Mouse (Mus musculus) kidney, adult 9 months (tissue): Measurements from ENCODE around the gene Smad1.

ENCODE experiments used
- DNase-seq: peaks from one replicate; pipeline ENCODE4 v3.0.0; 2022

The Smad1 gene

DNA sequence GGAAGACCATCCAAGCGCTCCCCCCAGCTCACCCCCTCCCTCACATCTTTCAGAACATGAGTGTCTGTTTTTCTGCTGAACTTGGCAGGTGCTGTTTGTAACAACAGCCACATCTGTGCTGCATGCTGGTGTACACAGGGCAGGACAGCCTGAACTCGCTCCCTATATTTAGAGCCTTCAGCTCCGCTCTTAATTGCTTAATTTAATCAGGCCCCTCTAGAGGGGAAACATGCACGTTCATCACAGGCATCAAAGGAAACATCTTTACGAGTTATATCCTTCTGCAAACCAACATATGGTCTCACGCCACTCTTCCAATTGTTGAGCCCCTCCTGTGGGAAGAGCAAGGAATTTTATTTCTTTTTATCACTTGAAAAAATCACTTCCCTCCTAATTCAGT is 17.5 kb downstream of the Smad1 start:
- no peak for DNase-seq

DNA sequence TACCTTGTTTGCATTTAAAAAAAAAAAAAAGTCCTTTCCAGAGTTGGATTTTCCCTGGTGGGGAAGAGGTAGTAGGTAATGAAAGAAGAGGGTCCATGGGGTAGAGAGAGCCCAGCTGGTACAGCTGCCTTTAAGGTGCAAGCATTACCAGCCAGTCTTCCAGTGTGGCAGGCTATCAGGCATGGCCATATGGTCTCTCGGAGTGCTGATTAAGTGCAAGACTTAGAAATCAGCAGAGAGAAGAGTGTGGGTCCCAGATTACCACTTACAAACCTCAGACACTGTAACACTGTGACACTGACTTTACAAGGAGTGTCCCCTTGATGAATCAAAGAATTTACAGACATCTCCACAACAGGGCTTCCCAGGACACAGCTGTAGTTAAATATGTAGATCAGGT is 18.9 kb downstream of the Smad1 start:
- no peak for DNase-seq

DNA sequence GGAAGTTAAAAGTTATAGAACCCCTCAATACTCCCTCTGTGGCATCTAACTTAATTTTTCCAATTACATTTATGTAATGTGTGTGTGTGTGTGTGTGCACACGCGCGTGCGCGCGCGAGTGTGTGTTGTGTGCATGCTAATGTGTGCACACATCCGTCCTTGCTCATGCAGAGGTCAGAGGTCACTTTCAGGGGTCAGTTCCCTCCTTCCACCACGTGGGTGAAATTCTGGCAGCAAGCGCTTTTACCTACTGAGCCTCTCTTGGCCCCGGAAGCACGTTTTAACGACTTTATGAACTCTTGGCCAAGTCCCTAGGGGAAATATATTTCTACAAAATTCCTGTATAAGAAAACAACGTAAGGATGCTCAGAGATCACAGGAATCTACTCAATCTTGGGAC is 19.3 kb downstream of the Smad1 start:
- peak; percentile 31 for DNase-seq

DNA sequence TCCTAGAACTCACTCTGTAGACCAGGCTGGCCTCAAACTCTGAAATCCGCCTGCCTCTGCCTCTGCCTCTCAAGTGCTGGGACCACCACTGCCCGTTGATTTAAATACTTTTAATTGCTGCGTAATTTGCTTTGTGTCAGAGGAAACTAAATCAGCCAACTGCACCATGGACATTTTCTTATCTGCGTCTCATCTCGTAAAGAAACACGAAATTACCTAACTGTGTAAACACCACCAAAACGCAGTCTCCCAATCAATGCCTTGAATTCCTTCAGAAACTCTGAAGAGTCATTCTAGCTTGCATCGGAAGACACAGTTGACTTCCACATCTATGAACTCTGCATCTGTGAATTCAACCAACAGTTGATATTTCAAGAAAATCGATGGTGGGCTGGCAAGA is 22.7 kb downstream of the Smad1 start:
- no peak for DNase-seq

DNA sequence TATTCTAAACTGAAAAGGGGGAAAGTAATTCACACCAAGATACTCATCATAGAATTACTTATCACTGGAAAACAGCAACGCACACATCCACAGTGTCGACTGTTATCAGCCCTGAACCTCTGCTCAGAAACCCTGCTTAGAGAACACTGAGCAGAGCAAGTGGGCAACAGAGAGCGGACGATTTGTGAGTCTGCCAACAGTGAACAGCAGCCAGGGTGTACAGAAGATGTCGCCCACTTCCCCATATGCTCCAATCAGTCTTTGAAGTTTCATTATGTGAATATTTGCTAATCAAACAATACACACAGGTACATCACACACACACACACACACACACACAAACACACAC is 23.6 kb downstream of the Smad1 start:
- no peak for DNase-seq

DNA sequence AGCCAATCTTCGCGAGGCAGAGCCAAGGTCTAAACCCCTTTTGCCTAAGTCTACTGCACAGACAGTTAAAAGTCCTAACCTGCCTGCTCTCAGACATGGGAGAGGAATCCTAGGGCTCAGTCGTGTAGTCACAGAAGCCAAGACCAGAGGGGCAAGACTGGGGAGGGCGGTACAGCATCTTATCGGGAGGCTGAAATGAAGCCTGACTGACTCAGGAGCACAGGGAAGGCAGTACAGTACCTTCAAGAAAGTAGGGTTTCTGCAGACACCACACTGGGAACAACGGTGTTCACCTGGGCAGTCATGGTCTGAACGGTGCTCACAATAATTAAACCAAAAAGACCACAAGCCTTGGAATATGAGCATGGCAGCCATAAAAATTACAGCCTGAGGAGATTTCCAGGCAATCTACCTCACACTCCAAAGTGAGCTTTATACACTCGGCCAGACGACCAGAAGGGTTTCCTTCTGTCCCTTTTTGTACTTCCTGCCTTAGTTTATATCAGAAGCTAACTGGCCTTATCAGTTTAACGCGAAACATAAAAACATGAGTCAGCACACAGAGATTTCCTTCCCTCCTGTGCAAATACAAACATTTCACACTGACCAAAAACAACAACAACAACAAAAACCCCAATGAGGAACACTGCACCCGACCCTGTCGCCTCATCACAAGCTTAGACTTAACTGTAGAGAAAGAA is 24.1 kb downstream of the Smad1 start:
- DNase-seq, result peak; percentile 23

DNA sequence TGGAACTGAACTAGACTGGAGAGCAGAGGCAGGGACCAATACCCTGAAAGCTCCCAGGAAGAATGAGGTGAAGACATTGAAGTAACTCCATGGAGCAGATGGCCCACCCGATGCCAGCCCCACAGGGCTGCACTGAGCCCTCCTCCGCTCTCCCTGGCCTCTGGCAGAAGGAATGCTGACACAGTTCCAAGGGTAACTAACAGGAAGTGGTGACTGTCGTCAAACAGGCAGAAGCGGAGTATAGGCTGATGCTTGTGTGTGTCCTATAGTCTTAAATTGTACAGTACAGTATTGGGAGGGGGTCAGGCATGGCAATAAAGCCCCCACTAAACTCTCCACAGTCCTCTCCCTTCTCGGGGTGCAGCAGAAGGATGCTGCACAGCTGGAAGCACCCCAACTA is 24.9 kb downstream of the Smad1 start:
- DNase-seq, result peak; percentile 31

DNA sequence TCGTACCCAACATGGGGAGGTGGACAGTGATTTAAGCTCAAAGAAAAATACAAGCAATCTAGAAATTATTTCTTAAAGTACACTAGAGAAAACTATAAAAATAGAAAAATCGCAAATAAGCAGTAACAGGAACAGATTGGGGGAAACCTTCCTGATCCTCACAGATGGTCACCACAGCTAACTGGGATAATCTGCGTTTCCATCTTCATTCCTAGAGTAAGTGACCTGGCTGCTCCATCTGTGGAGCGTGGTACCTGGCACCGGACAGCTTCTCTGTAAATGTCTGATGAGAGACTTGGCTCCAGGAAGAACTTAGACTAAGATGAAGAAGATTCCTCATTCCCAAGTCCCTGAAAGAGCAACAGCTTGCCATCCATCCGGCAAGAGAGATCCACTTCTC is 25.8 kb downstream of the Smad1 start:
- DNase-seq, result no peak

DNA sequence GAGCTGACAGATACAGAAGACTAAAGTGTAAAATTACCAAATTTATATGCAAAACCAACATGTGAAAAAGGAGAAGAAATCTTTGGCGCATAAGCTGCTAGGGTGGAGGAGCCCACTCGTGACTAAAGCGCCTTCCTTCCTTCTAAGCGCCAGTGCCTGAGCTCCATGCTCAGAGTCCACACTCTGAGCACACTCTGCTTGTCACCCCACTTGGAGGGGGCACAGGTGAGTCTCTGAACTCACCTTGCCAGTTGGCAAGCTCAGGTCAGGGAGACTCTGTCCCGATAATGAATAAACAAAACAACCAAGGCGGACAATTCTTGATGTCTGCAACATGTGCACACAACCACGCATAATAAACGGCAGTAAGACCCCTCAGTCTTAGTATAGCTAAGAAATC is 26.4 kb downstream of the Smad1 start:
- DNase-seq, result no peak

DNA sequence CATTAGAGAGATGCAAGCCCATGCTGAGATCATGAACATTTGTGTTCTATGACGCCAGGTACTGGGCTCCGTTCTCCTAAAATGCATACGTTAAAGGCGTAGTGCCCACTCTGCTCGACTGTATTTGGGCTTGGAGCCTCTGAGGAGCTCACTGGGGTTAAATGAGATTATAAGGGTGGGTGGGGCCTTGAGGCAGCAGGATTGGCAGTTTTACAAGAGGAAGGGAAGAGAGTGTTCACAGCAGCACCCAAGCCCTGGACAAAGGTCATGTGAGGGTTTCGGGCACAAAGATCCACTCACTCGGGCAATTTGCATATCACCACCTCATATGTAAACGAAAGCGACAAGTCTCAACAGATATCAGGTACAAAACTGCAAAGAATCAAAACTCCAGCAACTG is 26.8 kb downstream of the Smad1 start:
- peak; percentile 82 for DNase-seq

DNA sequence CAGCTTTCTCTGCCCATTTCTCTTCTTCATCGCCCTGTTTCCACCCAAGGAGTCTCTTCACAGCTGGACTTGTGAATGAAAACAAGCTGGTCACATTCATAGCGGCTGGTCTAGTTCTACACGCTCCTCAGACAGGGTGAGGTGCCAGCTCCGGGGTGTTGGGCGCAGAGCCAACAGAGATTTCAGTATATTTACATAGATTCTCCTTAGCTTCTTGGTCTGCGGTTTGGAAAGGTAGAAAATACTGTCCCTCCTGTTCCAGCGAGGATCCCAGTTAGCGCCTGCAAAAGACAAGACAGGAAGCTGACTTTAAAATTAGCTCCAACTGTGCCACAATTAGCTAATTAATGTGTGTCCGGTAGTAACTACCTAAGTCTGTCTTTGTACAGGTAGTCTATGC is 27.2 kb downstream of the Smad1 start:
- no peak for DNase-seq

DNA sequence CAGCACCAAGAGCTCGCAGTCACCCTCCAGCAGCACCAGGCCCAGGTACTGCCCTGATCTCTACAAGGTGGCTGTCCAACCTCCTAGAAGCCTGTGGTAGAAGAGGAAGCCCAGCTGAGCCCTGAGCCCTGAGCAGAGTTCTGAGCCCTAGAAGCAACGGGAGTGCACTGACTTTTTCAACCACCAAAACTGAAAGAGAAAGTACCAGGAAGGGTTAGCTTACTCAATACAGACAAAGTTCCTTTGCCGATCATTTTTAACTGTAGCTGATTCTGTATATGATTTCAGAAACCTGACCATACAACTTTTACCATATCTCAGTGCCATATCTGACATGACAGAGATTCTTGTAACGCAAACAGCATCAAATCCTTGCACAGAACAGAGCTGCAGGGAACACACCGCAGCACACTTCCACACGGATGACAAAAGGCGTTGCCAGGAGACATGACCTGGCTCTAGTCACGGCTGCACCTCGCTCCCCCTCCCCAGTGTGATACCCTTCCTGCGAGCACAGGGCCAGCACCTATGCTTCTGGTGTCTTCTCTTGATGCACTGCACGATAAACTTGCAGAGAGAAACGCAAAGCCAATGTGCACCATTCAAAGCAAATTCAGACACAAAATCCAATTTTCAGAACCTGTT is 28.6 kb downstream of the Smad1 start:
- DNase-seq, result no peak

DNA sequence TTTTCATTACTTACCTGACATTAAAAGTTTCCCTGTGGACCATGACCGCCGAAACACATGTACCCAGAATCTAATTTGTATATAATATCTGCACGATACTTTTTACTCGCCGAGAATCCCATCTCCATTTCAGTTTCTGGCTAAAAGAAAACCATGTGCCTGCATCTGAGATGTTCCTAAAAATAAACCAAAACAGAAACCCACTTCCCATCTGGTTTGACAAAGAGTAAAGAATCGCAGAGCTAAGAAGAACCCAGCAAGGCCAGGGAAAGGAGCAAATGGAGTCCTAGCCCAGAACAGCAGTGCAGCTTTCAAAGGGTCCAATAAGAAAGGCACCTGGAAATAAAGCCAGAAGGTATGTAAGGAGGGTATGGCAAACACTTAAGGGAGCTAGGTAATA is 30.2 kb downstream of the Smad1 start:
- DNase-seq, result no peak

DNA sequence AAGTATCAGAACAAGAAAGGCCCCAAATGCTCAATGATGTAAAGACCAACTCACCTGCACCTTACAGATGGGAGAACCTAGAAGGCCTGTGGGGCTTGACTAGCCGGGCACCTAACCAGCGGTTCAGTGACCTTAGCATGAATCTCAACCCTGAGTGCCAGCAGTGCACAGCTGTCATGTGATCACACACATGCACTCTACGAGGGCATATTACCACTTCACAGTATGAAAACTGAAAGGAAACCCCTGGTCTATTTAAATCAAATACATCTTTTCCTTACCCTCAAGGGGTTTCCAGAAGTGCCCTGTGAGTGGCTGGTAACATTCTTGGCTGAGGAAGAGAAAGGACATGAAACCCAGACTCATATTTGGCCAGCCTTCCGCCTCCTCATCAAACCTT is 31.4 kb downstream of the Smad1 start:
- no peak for DNase-seq

DNA sequence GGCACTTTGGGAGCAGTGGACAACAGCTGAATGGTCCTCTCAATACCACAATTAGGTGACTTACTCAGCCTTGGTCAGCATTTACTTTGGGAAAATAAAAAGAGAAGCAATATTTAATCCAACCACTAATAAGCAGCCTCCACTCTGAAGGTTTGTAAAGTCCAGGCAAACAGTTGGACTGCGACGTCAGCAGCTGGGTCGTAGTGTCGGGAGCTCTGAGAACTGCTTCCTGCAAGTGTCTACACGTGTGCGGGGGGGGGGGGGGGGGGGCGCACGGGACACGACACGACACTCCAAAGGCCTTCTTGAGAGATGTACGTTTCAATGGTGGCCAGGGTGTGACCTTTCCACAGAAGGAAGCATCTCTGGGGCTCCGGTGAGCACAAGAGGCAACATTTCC is 32.0 kb downstream of the Smad1 start:
- DNase-seq, result peak; percentile 26

DNA sequence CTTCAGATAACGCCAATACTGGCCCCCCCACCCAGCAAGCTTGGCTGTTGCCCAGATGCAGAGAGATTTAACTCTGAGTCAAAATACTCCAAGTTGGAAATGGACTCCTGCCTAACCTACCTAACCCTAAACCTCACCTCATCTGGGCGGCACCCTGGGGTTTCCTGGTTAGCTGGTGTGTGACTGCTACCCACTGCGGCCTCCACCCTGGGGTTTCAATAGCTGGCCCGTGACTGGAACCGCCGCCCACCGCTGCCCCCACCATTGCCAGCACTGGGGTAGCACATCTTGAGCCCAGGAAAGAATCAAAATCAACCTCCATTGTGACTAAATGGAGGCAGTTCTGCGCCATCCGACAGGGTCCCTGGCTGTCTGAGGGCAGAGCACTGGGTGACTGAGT is 33.1 kb downstream of the Smad1 start:
- DNase-seq, result no peak

DNA sequence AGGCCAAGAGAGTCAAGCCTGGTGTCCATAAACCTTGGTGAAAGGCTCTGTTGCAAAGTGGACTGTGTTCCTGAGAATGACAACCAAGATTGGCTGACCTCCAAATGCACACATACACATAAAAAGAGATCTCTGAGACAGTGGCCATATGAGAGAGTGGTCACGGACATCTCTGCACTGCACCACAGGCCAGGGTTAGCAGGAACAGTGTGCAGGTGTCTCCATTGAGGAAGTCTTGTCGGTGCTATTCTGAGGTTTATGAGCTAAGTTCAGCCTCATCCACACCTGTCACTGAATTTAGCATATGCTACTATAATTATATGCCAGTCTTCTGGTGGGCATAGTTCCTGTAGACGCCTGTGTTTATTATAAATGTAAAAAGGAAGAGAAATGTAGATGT is 33.6 kb downstream of the Smad1 start:
- no peak for DNase-seq

DNA sequence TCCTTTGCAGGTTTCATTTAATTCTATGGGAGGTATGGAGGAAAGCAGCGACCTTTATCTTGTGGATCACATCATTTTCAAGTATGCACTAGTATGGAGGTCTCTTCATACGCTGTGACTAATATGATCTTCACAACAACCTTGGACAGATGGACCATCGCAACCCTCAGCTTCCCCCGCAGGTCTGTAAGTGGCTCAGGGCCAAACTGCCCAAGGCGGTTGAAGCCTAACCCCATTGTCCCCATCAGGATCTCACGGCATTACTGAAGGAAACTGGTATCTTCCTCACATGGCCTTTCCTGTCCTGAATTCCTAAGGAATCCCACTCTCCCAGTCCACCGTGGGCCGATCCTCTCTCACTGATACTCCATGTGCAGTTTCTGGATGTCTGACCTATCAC is 34.5 kb downstream of the Smad1 start:
- no peak for DNase-seq

DNA sequence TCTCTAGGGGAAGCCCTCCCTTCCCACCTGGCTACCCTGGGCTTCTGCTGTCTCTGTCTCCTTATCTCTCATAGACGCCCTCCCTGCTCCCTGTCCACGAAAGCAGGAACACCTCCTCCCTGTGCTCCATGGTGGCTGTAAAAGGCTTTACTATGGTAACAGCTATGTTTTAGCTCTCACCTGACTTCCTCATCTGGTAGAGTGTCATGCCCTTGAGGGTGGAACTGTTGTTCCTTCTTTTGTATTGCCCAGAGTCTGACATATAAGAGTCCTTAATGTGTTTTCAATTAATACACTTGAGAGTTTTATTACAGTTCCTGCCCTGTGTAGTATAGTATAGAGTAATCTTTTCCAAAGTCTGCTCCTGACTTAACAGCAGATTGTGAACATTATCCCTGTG is 36.9 kb downstream of the Smad1 start:
- DNase-seq, result no peak

DNA sequence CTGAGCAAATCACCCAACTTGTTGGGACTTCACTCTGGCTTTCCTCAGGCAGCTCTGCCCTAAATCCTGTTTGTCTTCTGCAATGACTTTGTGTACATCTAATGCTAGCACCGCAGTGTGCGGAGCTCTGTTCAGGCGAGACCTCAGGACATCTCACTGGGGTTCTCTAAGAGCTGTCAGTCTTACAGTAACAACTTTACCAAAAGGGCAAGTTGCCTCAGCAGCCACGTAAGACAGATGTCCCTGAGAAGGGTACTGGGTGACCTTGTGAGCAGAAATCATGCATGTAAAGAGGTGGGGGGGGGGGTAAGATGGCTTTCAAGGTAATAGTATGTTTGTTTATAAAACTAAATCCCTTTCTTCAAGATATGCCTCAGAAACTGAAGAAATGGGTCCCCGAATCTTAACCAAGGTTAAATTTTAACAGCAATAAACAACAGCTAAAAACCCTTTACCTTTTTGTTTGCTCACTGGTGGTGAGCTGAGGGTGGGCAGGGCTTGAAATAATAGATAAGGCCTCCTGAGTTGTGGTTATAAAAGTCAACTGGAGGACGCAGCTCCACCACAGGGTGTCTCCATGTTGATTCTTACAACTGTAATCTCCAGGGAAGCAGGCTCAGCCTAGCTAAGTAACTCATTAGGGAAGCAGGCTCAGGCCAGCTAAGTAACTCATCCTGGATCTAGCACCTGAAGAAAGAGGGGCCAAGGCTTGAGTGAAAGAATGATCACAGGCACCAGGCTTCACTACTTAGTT is 38.4 kb downstream of the Smad1 start:
- peak; percentile 24 for DNase-seq

DNA sequence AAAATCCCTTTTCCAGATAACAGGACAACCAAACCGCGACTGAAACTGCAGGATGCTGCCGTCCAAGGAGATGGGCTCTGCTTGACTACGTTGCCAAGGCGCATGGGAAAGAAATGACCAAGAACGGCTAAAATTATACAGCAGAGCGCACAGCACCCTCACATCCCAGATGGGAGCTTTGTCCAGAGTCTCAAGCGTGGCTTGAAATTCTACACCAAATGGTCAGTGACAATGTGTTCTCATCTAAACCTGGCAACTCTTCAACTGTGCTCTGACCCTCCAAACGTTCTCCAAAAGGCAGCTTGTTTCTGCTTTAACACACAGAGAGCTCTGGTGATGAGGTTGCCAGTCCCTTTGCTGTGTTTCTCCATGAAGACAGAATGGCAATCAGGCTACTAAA is 39.0 kb downstream of the Smad1 start:
- DNase-seq, result no peak

DNA sequence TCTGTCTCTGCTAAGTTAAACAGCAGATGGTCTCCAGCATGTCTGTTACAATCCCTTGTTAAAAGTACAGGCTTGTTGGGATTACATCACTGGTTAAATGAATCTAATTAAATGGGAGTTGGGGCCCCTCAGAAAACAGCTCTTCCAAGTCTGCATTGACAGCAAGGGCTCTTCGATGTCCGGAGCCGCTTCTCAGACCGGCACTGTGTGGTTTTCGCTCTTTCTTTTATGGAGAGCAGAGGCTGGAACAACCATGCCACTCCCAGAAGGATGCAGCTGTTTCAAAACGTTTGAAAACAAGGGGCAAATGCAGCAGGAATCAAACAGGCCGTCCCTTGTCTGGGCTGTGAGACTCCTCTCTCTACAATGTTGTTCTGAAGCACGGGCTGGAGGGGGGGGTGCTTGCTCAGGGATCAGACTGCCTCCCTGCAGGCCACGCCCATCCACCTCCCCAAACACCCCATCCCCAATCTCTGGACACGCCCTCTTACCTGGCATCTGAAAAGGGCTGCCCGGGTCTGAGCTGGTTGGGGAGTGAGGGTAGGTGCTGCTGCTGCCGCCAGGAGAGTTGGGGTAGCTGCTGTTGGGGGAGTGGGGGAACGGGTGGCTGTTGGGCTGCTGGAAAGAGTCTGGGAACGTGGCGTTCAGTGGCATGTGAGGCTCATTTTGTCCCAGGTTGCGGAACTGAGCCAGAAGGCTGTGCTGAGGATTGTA is 43.4 kb downstream of the Smad1 start:
- no peak for DNase-seq

DNA sequence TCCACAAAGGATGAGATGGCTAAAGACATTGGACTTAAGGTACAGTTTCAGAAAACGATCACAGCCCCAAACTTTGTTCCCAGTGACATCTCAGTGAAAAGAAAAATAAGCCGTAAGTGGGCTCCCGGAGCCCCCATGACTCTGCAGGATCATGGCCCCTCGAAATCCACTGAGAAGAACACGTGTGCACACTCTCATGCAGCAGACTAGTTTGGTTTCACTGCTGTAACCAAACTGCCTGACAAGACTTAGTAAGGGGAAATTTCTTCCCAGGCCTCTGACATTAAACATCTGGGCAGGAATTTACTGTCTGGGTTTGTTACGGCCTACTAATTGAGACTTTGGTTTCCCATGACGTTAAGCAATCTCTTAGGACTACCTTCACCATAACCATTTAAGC is 45.3 kb downstream of the Smad1 start:
- no peak for DNase-seq

DNA sequence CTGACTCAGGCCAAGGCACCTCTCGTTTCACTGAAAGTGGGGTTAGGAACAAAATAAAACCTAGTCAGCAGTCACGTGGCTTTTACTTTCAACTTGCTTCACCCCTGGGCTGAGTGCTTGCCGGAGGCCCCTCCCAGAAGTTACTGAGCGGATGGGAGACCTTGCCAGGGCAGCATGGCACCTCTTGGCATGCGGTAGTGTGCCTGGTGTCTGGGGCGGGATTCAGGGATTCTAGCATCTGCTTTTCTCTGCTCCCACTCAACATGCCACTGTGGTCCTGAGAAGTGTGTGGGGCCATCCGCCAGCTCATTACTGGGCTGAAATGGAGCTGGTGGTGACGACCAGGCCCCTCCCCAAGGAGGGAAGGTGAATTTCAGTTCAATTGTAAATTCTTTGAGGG is 47.4 kb downstream of the Smad1 start:
- no peak for DNase-seq
